Mouse (Mus musculus) spleen, adult 18-20 months (tissue): ENCODE data around the gene Pitpna.
"Not testable (repeated sequence)": the region's sequence is repeated elsewhere in the genome, so short reads cannot be mapped to it uniquely, and the experiment has no call there.

ENCODE experiments used
- DNase-seq, 2 experiments: peaks; one replicate each; pipeline ENCODE4 v3.0.0; 2022; ENCODE audit warnings: mixed read lengths in 2 of 2

The Pitpna gene

DNA sequence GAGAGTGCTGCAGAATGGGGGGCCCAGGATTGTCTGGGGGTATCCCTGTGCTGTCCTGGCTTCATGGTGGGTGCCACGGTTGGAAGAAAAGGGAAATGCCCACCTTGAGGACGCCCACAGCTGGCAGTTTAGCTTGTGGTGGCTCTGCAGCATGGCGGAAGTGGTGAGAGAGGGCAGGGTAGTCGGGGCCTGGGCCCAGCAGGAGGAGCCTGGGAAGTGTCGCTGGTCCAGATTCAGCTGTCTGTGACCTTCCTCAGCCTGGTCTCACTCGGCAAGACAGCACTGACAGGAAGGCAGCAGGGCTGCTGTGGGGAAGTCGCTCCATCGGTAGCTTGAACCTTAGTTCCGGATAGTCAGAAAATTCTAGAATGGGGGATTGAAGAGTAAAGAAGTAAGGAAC is 6.5 kb downstream of the Pitpna start:
- DNase-seq, result peak; percentile 35 to 50

DNA sequence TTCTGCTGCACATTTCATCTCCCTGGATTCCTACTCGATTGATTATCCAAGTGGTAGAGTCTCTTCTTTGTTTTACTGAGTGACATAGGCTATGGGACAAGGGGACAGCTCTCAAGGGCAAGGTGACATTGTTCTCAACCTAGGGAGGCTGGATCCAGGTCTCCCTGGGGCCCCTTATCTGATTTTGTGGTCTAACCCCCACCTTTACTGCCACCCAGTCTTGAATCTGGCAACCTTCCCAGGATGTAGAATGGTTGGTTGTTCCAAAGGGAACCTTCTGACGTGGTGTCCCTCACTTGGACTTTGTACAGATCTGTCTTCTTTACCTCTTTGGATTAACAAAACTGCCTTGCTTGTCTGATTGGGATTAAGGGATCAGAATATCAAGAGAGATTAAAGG is 7.5 kb downstream of the Pitpna start:
- DNase-seq, result no peak

GRCm38 (mm10) chr11:75595816-75596215 is 7.9 kb downstream of the Pitpna start:
- DNase-seq, result no peak

DNA sequence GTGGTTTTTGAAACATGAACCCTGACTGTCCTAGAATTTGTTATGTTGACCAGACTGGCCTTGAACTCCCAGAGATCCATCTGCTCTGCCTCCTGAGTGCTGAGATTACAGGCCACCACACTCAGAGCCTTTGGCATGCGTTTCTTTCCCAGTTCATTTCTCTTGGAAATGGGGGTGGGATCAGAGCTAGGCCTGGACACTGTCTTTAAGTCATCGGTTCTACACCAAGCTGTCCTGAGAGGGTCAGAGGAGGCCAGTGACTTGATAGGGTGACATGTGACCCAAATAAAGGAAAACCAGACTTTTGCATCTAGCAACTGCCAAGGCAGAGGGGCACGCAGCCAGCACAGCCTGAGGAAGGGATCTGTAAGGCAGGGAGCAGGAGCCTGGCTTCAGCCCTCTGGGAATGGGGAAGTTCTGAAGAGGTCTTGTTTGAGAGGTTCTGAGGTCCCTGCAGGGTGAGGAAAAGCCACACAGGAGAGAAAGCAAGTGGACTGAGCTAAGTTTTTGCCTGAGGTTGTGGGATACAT is 8.9 kb downstream of the Pitpna start:
- DNase-seq, result no peak

GRCm38 (mm10) chr11:75598004-75598403 is 10.1 kb downstream of the Pitpna start:
- no peak for DNase-seq

- DNase-seq, result not testable (repeated sequence)
Measured at GRCm38 (mm10) chr11:75599802-75600201, 11.9 kb downstream of the Pitpna start.

- no peak for DNase-seq
Measured at GRCm38 (mm10) chr11:75604826-75605225, 16.9 kb downstream of the Pitpna start.

GRCm38 (mm10) chr11:75605318-75605717 is 17.4 kb downstream of the Pitpna start:
- no peak for DNase-seq

GRCm38 (mm10) chr11:75608776-75609175 is 20.9 kb downstream of the Pitpna start:
- DNase-seq, result no peak

GRCm38 (mm10) chr11:75610021-75610420 is 22.1 kb downstream of the Pitpna start:
- DNase-seq, result no peak

DNA sequence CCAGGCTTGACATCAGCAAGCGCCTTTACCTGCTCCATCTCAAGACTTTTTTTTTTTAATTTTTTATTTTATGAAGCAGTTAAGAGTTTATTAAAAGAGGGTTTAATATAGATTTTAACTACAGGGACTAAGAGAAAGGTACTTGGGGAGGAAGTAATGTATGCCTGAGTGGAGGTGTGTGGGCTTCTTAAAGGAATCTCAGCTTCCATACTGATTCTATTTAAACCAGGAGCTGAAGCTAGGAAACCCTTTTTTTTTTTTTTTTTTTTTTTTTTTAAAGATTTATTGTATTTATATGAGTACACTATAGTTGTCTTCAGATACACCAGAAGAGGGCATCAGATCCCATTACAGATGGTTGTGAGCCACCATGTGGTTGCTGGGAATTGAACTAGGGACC is 26.9 kb downstream of the Pitpna start:
- DNase-seq, result no peak

- no peak for DNase-seq
Measured at GRCm38 (mm10) chr11:75615556-75615955, 27.7 kb downstream of the Pitpna start.

DNA sequence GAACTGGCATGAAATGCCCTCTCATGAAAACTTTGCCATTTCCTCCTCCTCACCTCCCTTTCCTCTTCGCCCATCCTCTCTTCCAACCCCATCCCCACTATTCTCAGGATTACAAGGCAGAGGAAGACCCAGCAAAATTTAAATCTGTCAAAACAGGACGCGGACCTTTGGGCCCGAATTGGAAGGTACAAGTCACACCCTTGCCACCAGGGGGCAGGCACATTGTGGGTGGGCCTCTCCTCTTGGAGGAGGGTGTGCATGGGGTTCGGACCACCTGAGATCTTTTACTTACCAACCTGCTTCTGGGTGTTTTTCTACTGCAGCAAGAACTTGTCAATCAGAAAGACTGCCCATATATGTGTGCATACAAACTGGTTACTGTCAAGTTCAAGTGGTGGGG is 31.2 kb downstream of the Pitpna start:
- peak in 1 of 2 experiments; percentile 44 for DNase-seq

- DNase-seq, result no peak
Measured at GRCm38 (mm10) chr11:75620136-75620780, 32.4 kb downstream of the Pitpna start.

- no peak for DNase-seq
Measured at GRCm38 (mm10) chr11:75621426-75621825, 33.5 kb downstream of the Pitpna start.

GRCm38 (mm10) chr11:75622588-75623329 is 34.9 kb downstream of the Pitpna start:
- DNase-seq, result no peak

- no peak for DNase-seq
Measured at GRCm38 (mm10) chr11:75624102-75624554, 36.2 kb downstream of the Pitpna start.

DNA sequence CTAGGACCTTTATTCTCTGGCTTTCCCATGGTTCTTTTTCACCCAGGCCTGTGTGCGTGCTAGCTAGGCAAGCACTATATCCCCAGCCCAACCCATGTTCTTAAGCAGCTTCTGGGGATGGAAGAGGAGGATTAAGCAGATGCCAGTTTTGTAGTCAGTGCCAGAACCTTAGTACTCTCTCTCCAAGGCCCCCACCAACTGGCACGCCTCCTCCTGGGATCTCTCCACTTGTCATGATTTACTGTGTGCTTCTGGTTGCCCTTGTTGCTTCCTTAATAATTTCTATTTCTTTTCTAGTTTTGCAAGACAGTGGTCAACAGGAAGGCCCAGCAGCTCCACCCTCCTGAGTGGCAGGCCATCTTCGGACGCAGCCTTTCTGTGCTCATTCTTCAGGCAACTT is 37.9 kb downstream of the Pitpna start:
- DNase-seq, result no peak

GRCm38 (mm10) chr11:75630098-75630497 is 42.2 kb downstream of the Pitpna start:
- DNase-seq, result no peak

DNA sequence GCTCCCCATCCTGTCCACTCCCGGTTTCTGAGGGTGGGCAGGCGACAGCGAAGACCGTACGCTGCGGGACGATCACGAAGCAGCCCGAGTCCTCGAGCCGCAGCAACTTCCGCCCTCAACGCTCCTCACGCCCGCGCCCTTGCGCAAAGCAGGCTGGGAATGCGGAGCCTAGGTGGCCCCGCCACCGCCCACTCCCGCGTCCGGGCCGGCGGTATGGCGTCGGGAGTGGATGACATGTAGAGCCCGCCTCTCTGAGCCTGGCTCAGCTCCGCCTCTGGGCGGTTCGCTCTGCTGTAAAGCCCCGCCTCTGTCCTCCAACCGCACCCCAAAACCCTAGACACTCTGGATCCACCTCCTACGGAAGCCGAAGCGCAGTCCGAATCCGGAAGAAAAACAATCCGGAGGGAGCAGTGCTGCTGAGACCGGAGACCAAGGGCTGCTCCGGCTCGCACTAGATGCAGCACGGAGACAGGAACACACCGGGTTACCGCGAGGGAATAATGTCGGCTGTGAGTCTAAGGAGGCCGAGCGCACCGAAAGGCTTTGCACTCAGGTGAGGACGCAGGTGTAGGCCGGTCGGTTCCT is 42.8 kb downstream of the Pitpna start, which contains the start of gene Inpp5k:
Gene Inpp5k, plus strand, starts transcription at position 344 of the 585 bp plus-strand sequence.
- DNase-seq, result peak; percentile 92 to 95

- peak in 1 of 2 experiments; percentile 47 for DNase-seq
Measured at GRCm38 (mm10) chr11:75631561-75632225, 43.8 kb downstream of the Pitpna start.

GRCm38 (mm10) chr11:75632921-75633320 is 45.0 kb downstream of the Pitpna start:
- no peak for DNase-seq

GRCm38 (mm10) chr11:75634801-75635200 is 46.9 kb downstream of the Pitpna start:
- DNase-seq, result no peak
